Mouse (Mus musculus): ENCODE results near the gene Plxdc2.
"Not testable (repeated sequence)": the region's sequence is repeated elsewhere in the genome, so short reads cannot be mapped to it uniquely, and the experiment has no call there.

Gene Plxdc2

GRCm38 (mm10) chr2:16743568-16743967, 387.5 kb downstream of the Plxdc2 start:
- DNase-seq (ENCODE audit: low spot score in 2 of 2), result no peak

- no peak for DNase-seq (ENCODE audit: low spot score in 2 of 2)
Measured at GRCm38 (mm10) chr2:16749302-16749909, 393.3 kb downstream of the Plxdc2 start.

- no peak for DNase-seq (ENCODE audit: low spot score in 2 of 2)
Measured at GRCm38 (mm10) chr2:16757158-16757557, 401.1 kb downstream of the Plxdc2 start.

- DNase-seq (ENCODE audit: low spot score in 2 of 2), result no peak
Measured at GRCm38 (mm10) chr2:16759766-16760165, 403.7 kb downstream of the Plxdc2 start.

GRCm38 (mm10) chr2:16769149-16769548, 413.0 kb downstream of the Plxdc2 start:
- not testable (repeated sequence) for DNase-seq (ENCODE audit: low spot score in 2 of 2)

- no peak for DNase-seq (ENCODE audit: low spot score in 2 of 2)
Measured at GRCm38 (mm10) chr2:16773398-16774113, 417.5 kb downstream of the Plxdc2 start.

- DNase-seq (ENCODE audit: low spot score in 2 of 2), result no peak
Measured at GRCm38 (mm10) chr2:16774114-16774433, 418.0 kb downstream of the Plxdc2 start.

- no peak for DNase-seq (ENCODE audit: low spot score in 2 of 2)
Measured at GRCm38 (mm10) chr2:16795283-16795682, 439.2 kb downstream of the Plxdc2 start.

Measured in urinary bladder, postnatal 36 days (tissue).